ENCODE assay signal across 9 mouse cellular contexts in genomic region chr8:47962005-47962404, GRCm38 (mm10). TPM values are rescaled to one million over a fixed set of nuclear protein-coding genes. Genes with fewer than 3 reads are reported as not detected.
A peak's percentile ranks its signal among the peaks of the same experiment; 100 is the strongest.
DNase-seq lines count a peak whose midpoint lies in the region; ATAC-seq and TF ChIP-seq lines count a peak whose summit lies in the region.
"Had no signal": no experiment of that assay in that cellular context is flagged by ENCODE, and none has a peak within 500 bp of the region (broad histone marks: within the 10 kb centered on the region; RNA-seq: fewer than 3 reads in every experiment).

No protein-coding gene starts in this region.

- no peak overlapping the region for H3K9ac ChIP-seq in intestine, embryonic 15.5 days
- no peak overlapping the region for H3K9ac ChIP-seq in intestine, embryonic 16.5 days (ENCODE audit: low read depth, low read length)
- H3K9ac ChIP-seq: lung, embryonic 15.5 days had no signal

- no peaks in the 10 kb centered on the region for H3K27me3 ChIP-seq in intestine, embryonic 15.5 days (replicated peaks)
- no peaks in the 10 kb centered on the region for H3K27me3 ChIP-seq in intestine, embryonic 16.5 days (replicated peaks; ENCODE audit: control insufficient read depth, insufficient read depth, low read length)
- H3K27me3 ChIP-seq: lung, embryonic 15.5 days had no signal

- H3K4me3 ChIP-seq in intestine, embryonic 15.5 days (replicated peaks): no peak overlapping the region
- no peak overlapping the region for H3K4me3 ChIP-seq in intestine, embryonic 16.5 days (ENCODE audit: low read length)
- no peak overlapping the region for H3K4me3 ChIP-seq in layer of hippocampus, adult 2 months
- H3K4me3 ChIP-seq: heart, adult 2 months; lung, embryonic 15.5 days had no signal

- H3K27ac ChIP-seq in intestine, embryonic 15.5 days: no peak overlapping the region
- H3K27ac ChIP-seq in intestine, embryonic 16.5 days (ENCODE audit: low read length): no peak overlapping the region
- H3K27ac ChIP-seq in layer of hippocampus, adult 2 months: no peak overlapping the region
- H3K27ac ChIP-seq: heart, adult 2 months; lung, embryonic 15.5 days had no signal

- DNase-seq in Muller cell, postnatal 12 days (ENCODE audit: inconsistent ontology term): peak; percentile 59
- peak; percentile 75 for DNase-seq in adrenal gland, postnatal 10 days
- DNase-seq in kidney, postnatal 14 days: peak; percentile 87
- peak; percentile 47 for DNase-seq in testis, postnatal 14 days (ENCODE audit: low spot score)
- no peak for DNase-seq in layer of hippocampus, adult 2 months (ENCODE audit: low spot score in 2 of 2)

- TF ChIP-seq CTCF in layer of hippocampus, adult 2 months (conservative IDR thresholded peaks at IDR 0.05): no peak

- H3K4me2 ChIP-seq in intestine, embryonic 15.5 days (replicated peaks): no peak overlapping the region
- no peak overlapping the region for H3K4me2 ChIP-seq in intestine, embryonic 16.5 days (ENCODE audit: low read depth, low read length)
- H3K4me2 ChIP-seq: lung, embryonic 15.5 days had no signal

- ATAC-seq in intestine, embryonic 15.5 days: peak; percentile 63; the same call in 1 of the 2 replicates
- ATAC-seq in intestine, embryonic 16.5 days: no peak; the same call in 1 of the 2 replicates

- H3K9me3 ChIP-seq in intestine, embryonic 15.5 days: no peaks in the 10 kb centered on the region
- no peaks in the 10 kb centered on the region for H3K9me3 ChIP-seq in intestine, embryonic 16.5 days (ENCODE audit: control insufficient read depth, low read length)
- H3K9me3 ChIP-seq: lung, embryonic 15.5 days had no signal

- WGBS in intestine, embryonic 15.5 days: 50% methylated on average over 6 of the region's 6 CpGs
- 54% methylated on average over 6 of the region's 6 CpGs for WGBS in intestine, embryonic 16.5 days

- H3K4me1 ChIP-seq in intestine, embryonic 15.5 days (replicated peaks): peaks cover 9% of the 10 kb centered on the region
- H3K4me1 ChIP-seq in intestine, embryonic 16.5 days (ENCODE audit: control insufficient read depth, insufficient read depth, low read length): 0 out of 2 replicates have a peak, but pooled peaks cover 6% of the 10 kb centered on the region

- no peaks in the 10 kb centered on the region for H3K36me3 ChIP-seq in intestine, embryonic 15.5 days
- no peaks in the 10 kb centered on the region for H3K36me3 ChIP-seq in intestine, embryonic 16.5 days (ENCODE audit: control insufficient read depth, insufficient read depth, low read length)
- H3K36me3 ChIP-seq: lung, embryonic 15.5 days had no signal

RNA-seq across cellular contexts. Expression of gene Wwc2, which starts 28.7 kb away (rescaled TPM):
- polyA plus RNA-seq in intestine, embryonic 15.5 days (2015; fragmentation: Nextera tagmentation; extraction: Ambion mirVana): 8.0 and 8.5 TPM in 2 replicates
- polyA plus RNA-seq in intestine, embryonic 16.5 days (2015; fragmentation: Nextera tagmentation; extraction: Ambion mirVana): 5.6 and 7.0 TPM in 2 replicates
- total RNA-seq in adrenal gland, postnatal 10 days (2021): 10 to 100 TPM; 23.0 to 24.4 TPM
- 10 to 100 TPM; 27.0 to 28.2 TPM for total RNA-seq in layer of hippocampus, adult 2 months (2021)

Comparison
In these comparisons a context has a peak if more than half of its experiments do, and no peak if none do; other contexts are left out.
1. DNase-seq: peak in Muller cell, postnatal 12 days (single experiment), adrenal gland, postnatal 10 days (single experiment), kidney, postnatal 14 days (single experiment) and testis, postnatal 14 days (single experiment); none in layer of hippocampus, adult 2 months (0 of 2).